ENCODE assay signal across 1 mouse cellular context in genomic region chr6:83316022-83316421, GRCm38 (mm10).
TF ChIP-seq lines count a peak whose summit lies in the region.

No protein-coding gene starts in this region.

TF ChIP-seq in CH12.LX, 34 proteins besides CTCF, POLR2A, EP300 and RAD21 (continued from another document):
- TF ChIP-seq BHLHE40 (IDR thresholded peaks at IDR 0.05; ENCODE audit: low read depth, low read length) (no peak), USF1 (IDR thresholded peaks at IDR 0.05; ENCODE audit: low read depth, low read length) (no peak), MAX (IDR thresholded peaks at IDR 0.05; ENCODE audit: low read length) (no peak), TBP (conservative IDR thresholded peaks at IDR 0.05; ENCODE audit: low read depth, low read length) (no peak), USF2 (conservative IDR thresholded peaks at IDR 0.05; ENCODE audit: low read depth, low read length) (no peak), TCF12 (IDR thresholded peaks at IDR 0.05; ENCODE audit: low read depth, low read length) (no peak), GABPA (IDR thresholded peaks at IDR 0.05; ENCODE audit: insufficient replicate concordance, low read depth, low read length) (no peak), ELF1 (IDR thresholded peaks at IDR 0.05; ENCODE audit: low read depth, low read length) (no peak), ZMIZ1 (IDR thresholded peaks at IDR 0.05; ENCODE audit: low read depth, low read length) (no peak), PAX5 (IDR thresholded peaks at IDR 0.05; ENCODE audit: low read length) (no peak)
TF ChIP-seq in CH12.LX: peak in this region for 2.
